Mouse (Mus musculus) CH12.LX (cell line): ENCODE results near the gene Cldn18. TPM values are rescaled to one million over a fixed set of nuclear protein-coding genes. Genes with fewer than 3 reads are reported as not detected.

ENCODE experiments used
- DNase-seq: peaks from one replicate; pipeline ENCODE4 v3.0.0-alpha.2; 2013; ENCODE audit errors: extremely low read depth
- H3K27ac ChIP-seq: 2 replicates; pipeline ENCODE4 v1.5.1; 2012; ENCODE audit warnings: low read depth, mild to moderate bottlenecking, control low read depth, moderate library complexity; ENCODE audit not compliant: insufficient read depth
- H3K27me3 ChIP-seq: replicated peaks from 2 replicates; pipeline ENCODE3; 2012; ENCODE audit warnings: inconsistent platforms
- H3K36me3 ChIP-seq, 2 experiments: replicated peaks in 1 of 2; 2 replicates each; pipeline versions ENCODE3 to v1.6.1; 2012; ENCODE audit warnings: inconsistent platforms in 1 of 2, low read length in 1 of 2, mild to moderate bottlenecking in 1 of 2, mixed read lengths in 1 of 2, moderate library complexity in 1 of 2; ENCODE audit not compliant: control insufficient read depth in 1 of 2, insufficient read depth in 1 of 2
- H3K4me1 ChIP-seq, 2 experiments: 2 replicates each; pipeline ENCODE4 v1.6.1; 2012; ENCODE audit warnings: inconsistent platforms in 1 of 2, moderate library complexity in 1 of 2; ENCODE audit not compliant: insufficient read depth in 2 of 2, control insufficient read depth in 1 of 2
- H3K4me2 ChIP-seq: 2 replicates; pipeline ENCODE4 v1.6.1; 2012; ENCODE audit warnings: low read depth, mild to moderate bottlenecking, control low read depth; ENCODE audit not compliant: poor library complexity, insufficient read depth, severe bottlenecking
- H3K4me3 ChIP-seq, 3 experiments: fragments of 150-350 bp in 1 of 3; sonication (generic) in 1 of 3; replicated peaks in 1 of 3; 2 replicates each; pipeline versions ENCODE3 to v1.5.1; 2011 to 2012; ENCODE audit warnings: low read depth in 2 of 3, low read length in 2 of 3, mild to moderate bottlenecking in 2 of 3, moderate library complexity in 2 of 3, control low read depth in 1 of 3, improper control_type of control experiment in 1 of 3, inconsistent platforms in 1 of 3, mixed read lengths in 1 of 3; ENCODE audit not compliant: poor library complexity in 1 of 3
- H3K79me2 ChIP-seq: replicated peaks from 2 replicates; pipeline ENCODE4 v1.6.1; 2012; ENCODE audit warnings: mild to moderate bottlenecking, moderate library complexity; ENCODE audit not compliant: control insufficient read depth, poor library complexity, insufficient read depth, severe bottlenecking; ENCODE audit errors: extremely low read depth
- H3K9ac ChIP-seq: 2 replicates; pipeline ENCODE4 v1.6.1; 2012; ENCODE audit warnings: low read depth, mild to moderate bottlenecking, control low read depth, moderate library complexity; ENCODE audit not compliant: insufficient read depth
- H3K9me3 ChIP-seq: replicated peaks from 2 replicates; pipeline ENCODE3; 2012; ENCODE audit warnings: low read length, inconsistent platforms, mixed read lengths
- BHLHE40 ChIP-seq: IDR thresholded peaks from 2 replicates; pipeline ENCODE4 v1.6.1; 2011; ENCODE audit warnings: mild to moderate bottlenecking, low read depth, low read length, improper control_type of control experiment
- CTCF ChIP-seq, 2 experiments: IDR thresholded peaks in 1 of 2; conservative IDR thresholded peaks in 1 of 2; 2 replicates each; pipeline ENCODE4 v1.5.1; 2011 to 2012; ENCODE audit warnings: low read depth in 2 of 2, low read length in 2 of 2, improper control_type of control experiment in 1 of 2, inconsistent platforms in 1 of 2, mild to moderate bottlenecking in 1 of 2, moderate library complexity in 1 of 2
- HCFC1 ChIP-seq: IDR thresholded peaks from 2 replicates; pipeline ENCODE4 v1.6.1; 2012; ENCODE audit warnings: low read depth, mild to moderate bottlenecking, inconsistent platforms, low read length, improper control_type of control experiment
- IRF4 ChIP-seq: IDR thresholded peaks from 2 replicates; pipeline ENCODE4 v1.6.1; 2014; ENCODE audit warnings: low read depth, mild to moderate bottlenecking, inconsistent platforms, low read length, improper control_type of control experiment
- MAX ChIP-seq: IDR thresholded peaks from 2 replicates; pipeline ENCODE4 v1.6.1; 2011; ENCODE audit warnings: low read length, improper control_type of control experiment
- MXI1 ChIP-seq: IDR thresholded peaks from 2 replicates; pipeline ENCODE4 v1.6.1; 2011; ENCODE audit warnings: mild to moderate bottlenecking, low read depth, low read length, improper control_type of control experiment
- MYC ChIP-seq: IDR thresholded peaks from 2 replicates; pipeline ENCODE4 v1.6.1; 2011; ENCODE audit warnings: low read depth, mild to moderate bottlenecking, improper control_type of control experiment, low read length
- NRF1 ChIP-seq: IDR thresholded peaks from 2 replicates; pipeline ENCODE4 v1.6.1; 2014; ENCODE audit warnings: low read depth, mild to moderate bottlenecking, inconsistent platforms, low read length, improper control_type of control experiment, moderate library complexity
- PAX5 ChIP-seq: IDR thresholded peaks from 2 replicates; pipeline ENCODE4 v1.6.1; 2012; ENCODE audit warnings: low read length, inconsistent platforms, mixed read lengths
- POLR2A ChIP-seq: IDR thresholded peaks from 2 replicates; pipeline ENCODE4 v1.6.1; 2011; ENCODE audit warnings: low read depth, mild to moderate bottlenecking, improper control_type of control experiment, low read length
- RAD21 ChIP-seq: IDR thresholded peaks from 2 replicates; pipeline ENCODE4 v1.6.1; 2011; ENCODE audit warnings: low read depth, mild to moderate bottlenecking, low read length, improper control_type of control experiment, moderate library complexity
- SMC3 ChIP-seq: IDR thresholded peaks from 2 replicates; pipeline ENCODE4 v1.6.1; 2011; ENCODE audit warnings: low read depth, low read length, improper control_type of control experiment
- TCF12 ChIP-seq: IDR thresholded peaks from 2 replicates; pipeline ENCODE4 v1.6.1; 2014; ENCODE audit warnings: low read depth, mild to moderate bottlenecking, inconsistent platforms, low read length, improper control_type of control experiment
- UBTF ChIP-seq: IDR thresholded peaks from 2 replicates; pipeline ENCODE4 v1.6.1; 2012; ENCODE audit warnings: low read depth, mild to moderate bottlenecking, inconsistent platforms, low read length, improper control_type of control experiment, moderate library complexity
- USF1 ChIP-seq: IDR thresholded peaks from 2 replicates; pipeline ENCODE4 v1.6.1; 2014; ENCODE audit warnings: low read depth, mild to moderate bottlenecking, inconsistent platforms, low read length, improper control_type of control experiment
- ZKSCAN1 ChIP-seq: IDR thresholded peaks from 2 replicates; pipeline ENCODE4 v1.6.1; 2012; ENCODE audit warnings: low read depth, inconsistent platforms, low read length, improper control_type of control experiment, borderline replicate concordance
- ZNF384 ChIP-seq: IDR thresholded peaks from 2 replicates; pipeline ENCODE4 v1.6.1; 2012; ENCODE audit warnings: low read depth, low read length, improper control_type of control experiment, inconsistent platforms
- dilution Hi-C: fragments of 300-500 bp; cut with MboI; formaldehyde crosslinking; loops from 2 replicates; pipeline ENCODE4 v1.14.3; 2020; ENCODE audit warnings: low sequenced_read_pairs; ENCODE audit not compliant: extremely low pct_unique_long_range_greater_than_20kb, extremely low pct_ligation_motif_present
- in situ Hi-C: fragments of 300-500 bp; cut with MboI; formaldehyde crosslinking; loops from 3 replicates; pipeline ENCODE4 v1.14.3; 2019; ENCODE audit warnings: low sequenced_read_pairs, low pct_ligation_motif_present, low pct_unique_long_range_greater_than_20kb, mixed read lengths
- polyA plus RNA-seq: library from polyadenylated mRNA; unstranded; fragments of >175 nt; gene quantifications from 2 replicates; pipeline ENCODE4 v1.2.1, GENCODE M21; 2012; ENCODE audit warnings: low read depth; ENCODE audit not compliant: insufficient read length
- total RNA-seq, 2 experiments: library from RNA; depleted of rRNA; stranded (reverse); fragments of 300-350 nt in 1 of 2; fragments of >200 nt in 1 of 2; gene quantifications; 2 replicates each; pipeline ENCODE4 v1.2.3; 2012 to 2014

Cldn18 gene
- total and polyA plus RNA-seq, 3 experiments, result not detected

GRCm38 (mm10) chr9:99750272-99750671 lies 33.2 kb upstream of the Cldn18 start:
- H3K9ac ChIP-seq, result no peak overlapping the region
- H3K79me2 ChIP-seq, result no peaks in the 10 kb centered on the region
- dilution Hi-C loops (no loop called here), in situ Hi-C loops (no loop called here)
- peaks cover 7% of the 10 kb centered on the region for H3K27me3 ChIP-seq
- peaks cover 2% of the 10 kb centered on the region for H3K9me3 ChIP-seq
- no peak for DNase-seq
- no peak for TF ChIP-seq PAX5
- no peak for TF ChIP-seq BHLHE40
- no peak for TF ChIP-seq NRF1
- no peak for TF ChIP-seq ZKSCAN1
- TF ChIP-seq RAD21, result no peak
- no peak for TF ChIP-seq UBTF
- TF ChIP-seq MAX, result no peak
- peak in 1 of 2 experiments; percentile 40; a peak in 2 of 4 replicates for TF ChIP-seq CTCF (conservative IDR thresholded peaks at IDR 0.05 in 1 of 2, IDR thresholded peaks at IDR 0.05 in 1 of 2; ENCODE audit: low read depth in 2 of 2, low read length in 2 of 2)
- TF ChIP-seq MXI1, result no peak
- H3K4me3 ChIP-seq, result no peak overlapping the region
- no peaks in the 10 kb centered on the region for H3K4me1 ChIP-seq
- H3K4me2 ChIP-seq, result no peak overlapping the region
- H3K27ac ChIP-seq, result no peak overlapping the region
- no peaks in the 10 kb centered on the region for H3K36me3 ChIP-seq

- no peak for TF ChIP-seq TCF12
- Histone ChIP-seq H3K9ac (no peak overlapping the region), H3K36me3 (no peaks in the 10 kb centered on the region), H3K4me3 (no peak overlapping the region), H3K79me2 (no peaks in the 10 kb centered on the region), H3K27me3 (peaks cover 3% of the 10 kb centered on the region), H3K9me3 (peaks cover 11% of the 10 kb centered on the region), H3K4me2 (no peak overlapping the region), H3K4me1 (no peaks in the 10 kb centered on the region), H3K27ac (no peak overlapping the region)
- in situ Hi-C loops (no loop called here), dilution Hi-C loops (no loop called here)
- DNase-seq, result no peak
Measured at GRCm38 (mm10) chr9:99748279-99748678, 31.2 kb upstream of the Cldn18 start.

GRCm38 (mm10) chr9:99747731-99748130 lies 30.7 kb upstream of the Cldn18 start:
- H3K4me2 ChIP-seq, result no peak overlapping the region
- TF ChIP-seq POLR2A (no peak), MYC (no peak), ZNF384 (no peak), SMC3 (no peak), USF1 (no peak), HCFC1 (no peak), ZKSCAN1 (no peak), IRF4 (no peak)
- no peak overlapping the region for H3K4me3 ChIP-seq
- H3K79me2 ChIP-seq, result no peaks in the 10 kb centered on the region
- in situ Hi-C loops, result no loop called here
- H3K9me3 ChIP-seq, result peaks cover 13% of the 10 kb centered on the region
- no peaks in the 10 kb centered on the region for H3K36me3 ChIP-seq
- H3K27me3 ChIP-seq, result peaks cover 3% of the 10 kb centered on the region
- no peak overlapping the region for H3K27ac ChIP-seq
- no peak overlapping the region for H3K9ac ChIP-seq
- dilution Hi-C loops, result no loop called here
- no peak for DNase-seq
- H3K4me1 ChIP-seq, result no peaks in the 10 kb centered on the region
